Mouse (Mus musculus): ENCODE data around the gene Olfr128.
"Not testable (repeated sequence)": the region's sequence is repeated elsewhere in the genome, so short reads cannot be mapped to it uniquely, and the experiment has no call there.

The Olfr128 gene

GRCm38 (mm10) chr17:37920248-37920647 lies at the start of gene Olfr128:
TSS of gene Olfr128 (plus strand) at chr17:37920548.
- DNase-seq = no peak

- DNase-seq = no peak
Observed at GRCm38 (mm10) chr17:37873830-37874229, 46.5 kb upstream of the Olfr128 start.

- no peak for DNase-seq
Observed at GRCm38 (mm10) chr17:37900137-37900536, 20.2 kb upstream of the Olfr128 start, which contains the start of gene Olfr127. TSS of gene Olfr127 (plus strand) at chr17:37900437.

- not testable (repeated sequence) for DNase-seq
Observed at GRCm38 (mm10) chr17:37906821-37907220, 13.5 kb upstream of the Olfr128 start.

GRCm38 (mm10) chr17:37952979-37953378 lies 32.6 kb downstream of the Olfr128 start, which contains the start of gene Olfr761:
TSS of gene Olfr761 (minus strand) at chr17:37953079.
- no peak for DNase-seq

- DNase-seq = no peak
Observed at GRCm38 (mm10) chr17:37973591-37973990, 53.2 kb downstream of the Olfr128 start.

Measured in cerebellum, postnatal 25 days (tissue).